Mouse (Mus musculus): ENCODE data around the gene Snhg11. TPM values are rescaled to one million over a fixed set of nuclear protein-coding genes. Genes with fewer than 3 reads are reported as not detected.

Snhg11 gene
- total RNA-seq, 2 experiments from 2014 or later = not detected

GRCm38 (mm10) chr2:158415826-158416225 is 40.4 kb downstream of the Snhg11 start:
- ATAC-seq (replicated peaks; ENCODE audit: low FRiP score, poor library complexity, severe bottlenecking) = no peak

- no peak for ATAC-seq (replicated peaks; ENCODE audit: low FRiP score, poor library complexity, severe bottlenecking)
Observed at GRCm38 (mm10) chr2:158418663-158419062, 43.2 kb downstream of the Snhg11 start.

Other genes starting within 250 kb of the Snhg11 start
- 16.3 and 27.4 TPM in 2 replicates for gene Tgm2, start 229.2 kb upstream of the Snhg11 start, total RNA-seq (2015; ENCODE audit: low replicate concordance)
- gene Tgm2, start 229.2 kb upstream of the Snhg11 start, total RNA-seq (2017; ENCODE audit: low replicate concordance) = 23.0 and 33.9 TPM in 2 replicates
- not detected in 2 replicates for gene D630003M21Rik, start 146.4 kb upstream of the Snhg11 start, total RNA-seq (2015; ENCODE audit: low replicate concordance)
- not detected in 2 replicates for gene D630003M21Rik, start 146.4 kb upstream of the Snhg11 start, total RNA-seq (2017; ENCODE audit: low replicate concordance)
- not detected in 2 replicates for gene Bpi, start 117.5 kb upstream of the Snhg11 start, total RNA-seq (2015; ENCODE audit: low replicate concordance)
- not detected in 2 replicates for gene Bpi, start 117.5 kb upstream of the Snhg11 start, total RNA-seq (2017; ENCODE audit: low replicate concordance)
- 7.1 and 9.0 TPM in 2 replicates for gene Lbp, start 69.1 kb upstream of the Snhg11 start, total RNA-seq (2015; ENCODE audit: low replicate concordance)
- 6.4 and 40.7 TPM in 2 replicates for gene Lbp, start 69.1 kb upstream of the Snhg11 start, total RNA-seq (2017; ENCODE audit: low replicate concordance)
- gene Ralgapb, start 34.2 kb downstream of the Snhg11 start, total RNA-seq (2015; ENCODE audit: low replicate concordance) = 31.4 and 37.8 TPM in 2 replicates
- gene Ralgapb, start 34.2 kb downstream of the Snhg11 start, total RNA-seq (2017; ENCODE audit: low replicate concordance) = 24.9 and 29.8 TPM in 2 replicates
- gene Adig, start 127.0 kb downstream of the Snhg11 start, total RNA-seq (2015; ENCODE audit: low replicate concordance) = not detected in 2 replicates
- gene Adig, start 127.0 kb downstream of the Snhg11 start, total RNA-seq (2017; ENCODE audit: low replicate concordance) = not detected in 2 replicates
- gene Arhgap40, start 137.2 kb downstream of the Snhg11 start, total RNA-seq (2015; ENCODE audit: low replicate concordance) = not detected in 2 replicates
- not detected in 2 replicates for gene Arhgap40, start 137.2 kb downstream of the Snhg11 start, total RNA-seq (2017; ENCODE audit: low replicate concordance)
- gene Slc32a1, start 235.1 kb downstream of the Snhg11 start, total RNA-seq (2015; ENCODE audit: low replicate concordance) = not detected in 2 replicates
- not detected in 2 replicates for gene Slc32a1, start 235.1 kb downstream of the Snhg11 start, total RNA-seq (2017; ENCODE audit: low replicate concordance)
- 0.84 and 7.2 TPM in 2 replicates for gene Actr5, start 249.2 kb downstream of the Snhg11 start, total RNA-seq (2015; ENCODE audit: low replicate concordance)
- 4.2 and 6.2 TPM in 2 replicates for gene Actr5, start 249.2 kb downstream of the Snhg11 start, total RNA-seq (2017; ENCODE audit: low replicate concordance)

All from erythroid progenitor cell, adult 5-6 weeks (primary cell).